Mouse (Mus musculus): Measurements from ENCODE around the gene Tmem136. TPM values are rescaled to one million over a fixed set of nuclear protein-coding genes. Genes with fewer than 3 reads are reported as not detected.
A peak's percentile ranks its signal among the peaks of the same experiment; 100 is the strongest.

Gene Tmem136
- total and polyA plus RNA-seq, 2 experiments = 0.32 to 0.37 TPM

DNA sequence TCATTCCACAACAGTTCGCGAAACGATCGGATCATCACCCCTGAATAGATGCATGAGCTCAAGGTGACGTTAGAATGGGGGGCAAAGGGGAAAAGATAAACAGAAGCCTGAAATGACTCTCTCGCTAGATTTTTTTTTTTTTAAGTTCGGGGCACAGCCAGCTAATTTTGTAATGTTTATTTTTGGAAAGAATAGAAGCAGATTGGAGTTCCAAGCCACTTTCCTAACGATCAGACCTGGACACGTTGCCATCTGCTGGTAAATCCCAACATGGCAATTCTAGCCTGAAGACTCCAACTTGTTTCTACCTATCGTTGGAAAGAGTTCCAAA lies 9.2 kb downstream of the Tmem136 start, which contains the start of gene Arhgef12:
Gene Arhgef12, minus strand, starts transcription at position 53 of the 331 bp plus-strand sequence.
- Histone ChIP-seq H3K79me2 (ENCODE audit: control insufficient read depth, insufficient read depth, low read length) (peaks cover 9% of the 10 kb centered on the region), H3K4me3 (ENCODE audit: insufficient read depth, low read depth, low read length) (peak within 1 kb of the TSS; percentile 75), H3K27ac (replicated peaks; ENCODE audit: insufficient read depth, low read depth, low read length) (peak within 1 kb of the TSS; percentile 88), H3K9ac (ENCODE audit: low read depth, low read length) (peak within 1 kb of the TSS; percentile 81), H3K36me3 (ENCODE audit: control insufficient read depth, insufficient read depth, low read length) (no peaks in the 10 kb centered on the region), H3K4me1 (ENCODE audit: control insufficient read depth, insufficient read depth, low read length) (peaks cover 18% of the 10 kb centered on the region), H3K27me3 (ENCODE audit: control insufficient read depth, insufficient read depth, low read length) (no peaks in the 10 kb centered on the region)
- WGBS = 3% methylated on average over 10 of the region's 10 CpGs
- TF ChIP-seq CTCF (IDR thresholded peaks at IDR 0.05; ENCODE audit: low read depth, low read length) (peak; percentile 60), POLR2A (IDR thresholded peaks at IDR 0.05; ENCODE audit: extremely low read depth, insufficient read depth, low read length) (no peak)
- peak; percentile 92 for DNase-seq (ENCODE audit: extremely low read depth, low read depth, low spot score)

DNA sequence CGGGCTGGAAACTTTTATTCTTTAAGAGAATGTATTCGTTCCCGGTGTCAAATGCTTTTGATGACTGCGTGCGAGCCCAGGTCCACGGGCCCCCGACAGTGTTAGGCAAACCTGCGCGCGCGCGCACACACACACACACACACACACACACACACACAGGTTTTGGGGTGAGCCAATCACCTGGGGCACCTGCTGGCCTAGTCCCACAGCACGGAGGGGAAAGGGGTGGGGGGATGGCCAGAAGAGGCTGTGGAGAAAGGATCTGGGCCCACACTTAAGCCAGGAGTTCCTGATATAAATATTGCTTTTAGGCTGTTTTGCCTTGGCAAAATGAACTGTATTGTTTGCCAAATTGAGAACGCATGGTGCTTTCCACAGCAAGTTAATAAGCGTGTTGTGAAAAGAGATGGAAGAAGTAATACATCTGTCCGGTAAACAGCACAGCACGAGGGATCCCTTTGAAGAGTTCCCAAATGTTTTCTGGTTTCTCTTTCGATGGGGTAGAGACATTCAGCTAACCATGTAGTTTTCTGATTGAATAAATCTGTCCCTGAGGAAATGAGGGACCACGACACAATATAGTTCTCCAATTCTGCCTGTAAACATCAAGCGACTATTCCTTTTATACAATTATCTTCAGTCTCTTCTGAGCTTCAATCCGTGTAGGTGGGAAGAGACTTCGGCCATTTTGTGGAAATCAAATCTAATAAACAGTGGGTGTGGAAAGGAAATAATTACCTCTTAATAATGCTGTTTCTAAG lies 9.8 kb downstream of the Tmem136 start:
- TF ChIP-seq CTCF (IDR thresholded peaks at IDR 0.05; ENCODE audit: low read depth, low read length) (no peak), POLR2A (IDR thresholded peaks at IDR 0.05; ENCODE audit: extremely low read depth, insufficient read depth, low read length) (no peak)
- 2% methylated on average over 22 of the region's 22 CpGs for WGBS
- H3K27me3 ChIP-seq (ENCODE audit: control insufficient read depth, insufficient read depth, low read length) = no peaks in the 10 kb centered on the region
- peak overlapping the region; percentile 75 for H3K4me3 ChIP-seq (ENCODE audit: insufficient read depth, low read depth, low read length)
- peak overlapping the region; percentile 88 for H3K27ac ChIP-seq (replicated peaks; ENCODE audit: insufficient read depth, low read depth, low read length)
- no peaks in the 10 kb centered on the region for H3K36me3 ChIP-seq (ENCODE audit: control insufficient read depth, insufficient read depth, low read length)
- H3K79me2 ChIP-seq (ENCODE audit: control insufficient read depth, insufficient read depth, low read length) = peaks cover 14% of the 10 kb centered on the region
- H3K4me1 ChIP-seq (ENCODE audit: control insufficient read depth, insufficient read depth, low read length) = peaks cover 18% of the 10 kb centered on the region
- peak; percentile 74 for DNase-seq (ENCODE audit: extremely low read depth, low read depth, low spot score)
- peak overlapping the region; percentile 81 for H3K9ac ChIP-seq (ENCODE audit: low read depth, low read length)

DNA sequence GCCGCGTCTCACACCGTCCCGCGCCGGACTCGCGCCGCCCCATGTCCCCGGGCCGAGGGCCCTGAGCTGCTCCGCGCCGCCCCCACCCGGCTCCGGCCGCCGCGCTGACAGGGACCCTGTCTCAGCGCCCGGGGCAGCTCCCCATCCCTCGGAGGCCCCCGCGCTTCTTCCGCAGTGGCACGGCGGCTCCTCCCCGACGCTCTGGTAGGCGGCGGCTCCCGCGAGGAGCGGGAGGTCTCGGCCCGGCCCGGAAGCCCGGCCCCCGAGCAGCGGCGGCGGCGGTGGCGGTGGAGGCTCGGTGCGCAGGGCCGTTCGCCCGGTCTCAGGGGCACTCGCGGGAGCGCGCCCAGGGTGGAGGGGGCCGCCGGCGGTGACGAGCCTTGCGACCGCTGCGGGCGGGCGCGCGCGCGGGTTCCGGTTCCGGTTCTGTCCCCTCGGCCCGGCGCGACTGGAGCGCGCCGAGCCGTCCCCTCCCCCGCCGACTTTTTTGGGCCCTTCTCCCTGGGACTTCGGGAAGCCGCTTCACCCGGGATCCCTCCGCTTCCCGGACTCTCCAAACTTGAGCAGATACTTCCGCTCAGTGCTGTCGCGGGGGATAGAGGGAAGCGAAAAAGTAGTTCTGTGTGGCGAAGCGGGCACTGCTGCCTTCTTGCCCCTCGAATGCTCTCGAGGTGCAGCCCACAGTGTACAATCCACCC lies 10.6 kb downstream of the Tmem136 start:
- peak overlapping the region; percentile 88 for H3K27ac ChIP-seq (replicated peaks; ENCODE audit: insufficient read depth, low read depth, low read length)
- TF ChIP-seq CTCF (IDR thresholded peaks at IDR 0.05; ENCODE audit: low read depth, low read length) (no peak), POLR2A (IDR thresholded peaks at IDR 0.05; ENCODE audit: extremely low read depth, insufficient read depth, low read length) (0 out of 2 replicates have a peak, but pooled peaks have one; percentile 5)
- H3K9ac ChIP-seq (ENCODE audit: low read depth, low read length) = peak overlapping the region; percentile 81
- no peaks in the 10 kb centered on the region for H3K36me3 ChIP-seq (ENCODE audit: control insufficient read depth, insufficient read depth, low read length)
- WGBS = under 1% methylated on average over 89 of the region's 91 CpGs
- H3K27me3 ChIP-seq (ENCODE audit: control insufficient read depth, insufficient read depth, low read length) = no peaks in the 10 kb centered on the region
- H3K79me2 ChIP-seq (ENCODE audit: control insufficient read depth, insufficient read depth, low read length) = peaks cover 16% of the 10 kb centered on the region
- DNase-seq (ENCODE audit: extremely low read depth, low read depth, low spot score) = peak; percentile 80
- H3K4me3 ChIP-seq (ENCODE audit: insufficient read depth, low read depth, low read length) = peak overlapping the region; percentile 75
- peaks cover 20% of the 10 kb centered on the region for H3K4me1 ChIP-seq (ENCODE audit: control insufficient read depth, insufficient read depth, low read length)

DNA sequence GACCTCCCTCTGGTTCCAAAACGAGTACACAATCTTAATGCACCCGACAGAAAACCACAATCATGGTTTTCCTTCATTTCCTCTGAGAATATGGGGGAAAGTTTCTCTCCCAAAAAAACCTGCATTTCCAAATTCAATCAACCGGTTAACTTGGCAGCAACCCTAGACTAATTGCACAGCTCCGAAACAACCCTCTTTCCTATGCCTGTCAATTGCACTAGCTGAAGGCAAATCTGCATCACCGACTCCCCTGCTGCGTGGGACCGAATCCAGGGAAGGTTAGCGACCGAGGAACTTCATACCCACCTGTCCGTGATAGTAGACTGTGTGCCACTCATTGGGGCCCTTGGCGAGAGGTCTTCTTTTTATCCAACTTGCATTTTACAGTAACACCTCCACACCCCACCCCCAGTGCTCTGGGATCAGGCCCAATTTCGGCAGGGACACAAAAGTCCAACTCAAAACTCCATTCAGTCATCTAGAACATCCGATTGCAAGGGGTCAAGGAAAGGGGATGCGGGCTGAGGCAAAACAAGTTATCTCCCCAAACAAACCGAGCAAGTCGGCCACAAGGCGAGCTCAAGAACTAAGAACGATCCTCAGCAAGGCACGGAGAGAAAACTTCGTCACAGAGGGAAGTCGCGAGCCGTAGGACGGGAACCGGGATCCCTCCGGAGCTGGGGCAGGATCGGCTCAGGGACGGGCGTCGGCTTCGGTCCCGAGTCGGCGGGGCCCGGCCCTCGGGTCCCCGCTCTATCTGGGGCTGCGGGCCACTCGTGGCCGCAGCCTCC lies 11.3 kb downstream of the Tmem136 start:
- TF ChIP-seq CTCF (IDR thresholded peaks at IDR 0.05; ENCODE audit: low read depth, low read length) (no peak), POLR2A (IDR thresholded peaks at IDR 0.05; ENCODE audit: extremely low read depth, insufficient read depth, low read length) (no peak)
- Histone ChIP-seq H3K9ac (ENCODE audit: low read depth, low read length) (peak overlapping the region; percentile 81), H3K27me3 (ENCODE audit: control insufficient read depth, insufficient read depth, low read length) (no peaks in the 10 kb centered on the region), H3K4me1 (ENCODE audit: control insufficient read depth, insufficient read depth, low read length) (peaks cover 20% of the 10 kb centered on the region), H3K27ac (replicated peaks; ENCODE audit: insufficient read depth, low read depth, low read length) (peak overlapping the region; percentile 88), H3K36me3 (ENCODE audit: control insufficient read depth, insufficient read depth, low read length) (no peaks in the 10 kb centered on the region), H3K4me3 (ENCODE audit: insufficient read depth, low read depth, low read length) (peak overlapping the region; percentile 75), H3K79me2 (ENCODE audit: control insufficient read depth, insufficient read depth, low read length) (peaks cover 18% of the 10 kb centered on the region)
- DNase-seq (ENCODE audit: extremely low read depth, low read depth, low spot score) = peak; percentile 89
- WGBS = under 1% methylated on average over 40 of the region's 40 CpGs

DNA sequence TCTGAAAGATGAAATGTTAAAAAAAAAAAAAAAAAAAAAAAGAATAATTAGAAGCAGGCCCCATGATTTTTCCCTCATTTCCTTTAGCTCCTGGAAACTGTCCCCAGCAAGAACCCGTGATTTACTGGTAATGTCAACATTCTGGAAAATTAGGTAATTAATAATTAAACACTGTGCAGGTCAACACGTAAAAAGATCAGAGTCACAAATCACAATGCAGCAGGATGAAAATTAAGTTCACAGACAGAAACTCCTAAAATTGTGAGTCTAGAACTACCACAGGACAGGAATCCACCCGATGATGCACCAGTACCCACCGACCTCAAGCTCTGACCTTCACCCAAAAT lies 11.9 kb downstream of the Tmem136 start:
- Histone ChIP-seq H3K36me3 (ENCODE audit: control insufficient read depth, insufficient read depth, low read length) (no peaks in the 10 kb centered on the region), H3K9ac (ENCODE audit: low read depth, low read length) (peak overlapping the region; percentile 81), H3K4me3 (ENCODE audit: insufficient read depth, low read depth, low read length) (peak overlapping the region; percentile 75), H3K79me2 (ENCODE audit: control insufficient read depth, insufficient read depth, low read length) (peaks cover 20% of the 10 kb centered on the region), H3K27me3 (ENCODE audit: control insufficient read depth, insufficient read depth, low read length) (no peaks in the 10 kb centered on the region), H3K4me1 (ENCODE audit: control insufficient read depth, insufficient read depth, low read length) (peaks cover 20% of the 10 kb centered on the region), H3K27ac (replicated peaks; ENCODE audit: insufficient read depth, low read depth, low read length) (peak overlapping the region; percentile 88)
- DNase-seq (ENCODE audit: extremely low read depth, low read depth, low spot score) = peak; percentile 89
- TF ChIP-seq POLR2A (IDR thresholded peaks at IDR 0.05; ENCODE audit: extremely low read depth, insufficient read depth, low read length) (no peak), CTCF (IDR thresholded peaks at IDR 0.05; ENCODE audit: low read depth, low read length) (no peak)
- WGBS = under 1% methylated on average over 4 of the region's 4 CpGs

All from liver, adult 2 months (tissue).